Mouse (Mus musculus): ENCODE results near the gene Galnt17. TPM values are rescaled to one million over a fixed set of nuclear protein-coding genes. Genes with fewer than 3 reads are reported as not detected.

Galnt17 gene
- 0.08 TPM for polyA plus RNA-seq (2014; fragmentation: Illumina TruSeq; extraction: RNeasy Lipid Tissue Mini Kit (QIAGEN cat#74804); ENCODE audit: low read depth, low replicate concordance)

DNA sequence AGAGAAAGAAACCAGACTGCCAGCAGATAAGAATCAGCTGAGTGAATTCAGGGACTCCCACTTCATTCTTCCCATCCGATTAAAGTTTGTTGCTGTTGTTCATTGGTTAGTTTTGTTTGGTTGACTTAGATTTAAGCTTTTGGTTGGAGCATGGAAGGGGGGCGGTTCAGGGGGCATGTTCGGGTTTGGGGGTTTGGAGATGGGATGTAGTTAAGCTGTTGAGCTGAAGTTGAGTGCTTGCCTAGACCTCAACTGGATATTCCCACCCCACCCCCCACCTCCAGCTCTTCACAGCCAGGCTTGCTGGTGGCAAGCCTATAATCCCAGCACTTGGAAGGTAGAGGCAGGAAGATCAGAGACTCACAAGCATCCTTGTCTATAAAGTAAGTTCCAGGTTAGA, at the start of gene Galnt17:
Gene Galnt17, minus strand, starts transcription at position 101 of the 400 bp plus-strand sequence.

